Mouse (Mus musculus) layer of hippocampus, postnatal 25 days (tissue): ENCODE measurements around the gene Sema4g. TPM values are rescaled to one million over a fixed set of nuclear protein-coding genes. Genes with fewer than 3 reads are reported as not detected.

Experiments
- DNase-seq, 2 experiments: peaks; one replicate each; pipeline ENCODE4 v3.0.0; 2022; ENCODE audit warnings: mixed read lengths in 2 of 2, low spot score in 1 of 2; ENCODE audit errors: extremely low spot score in 1 of 2
- total RNA-seq, 2 experiments: library from RNA; stranded (reverse); gene quantifications; 2 replicates each; pipeline ENCODE4 v1.2.3; 2021

Sema4g gene
- 10 to 100 TPM; 24.8 to 29.1 TPM for total RNA-seq

DNA sequence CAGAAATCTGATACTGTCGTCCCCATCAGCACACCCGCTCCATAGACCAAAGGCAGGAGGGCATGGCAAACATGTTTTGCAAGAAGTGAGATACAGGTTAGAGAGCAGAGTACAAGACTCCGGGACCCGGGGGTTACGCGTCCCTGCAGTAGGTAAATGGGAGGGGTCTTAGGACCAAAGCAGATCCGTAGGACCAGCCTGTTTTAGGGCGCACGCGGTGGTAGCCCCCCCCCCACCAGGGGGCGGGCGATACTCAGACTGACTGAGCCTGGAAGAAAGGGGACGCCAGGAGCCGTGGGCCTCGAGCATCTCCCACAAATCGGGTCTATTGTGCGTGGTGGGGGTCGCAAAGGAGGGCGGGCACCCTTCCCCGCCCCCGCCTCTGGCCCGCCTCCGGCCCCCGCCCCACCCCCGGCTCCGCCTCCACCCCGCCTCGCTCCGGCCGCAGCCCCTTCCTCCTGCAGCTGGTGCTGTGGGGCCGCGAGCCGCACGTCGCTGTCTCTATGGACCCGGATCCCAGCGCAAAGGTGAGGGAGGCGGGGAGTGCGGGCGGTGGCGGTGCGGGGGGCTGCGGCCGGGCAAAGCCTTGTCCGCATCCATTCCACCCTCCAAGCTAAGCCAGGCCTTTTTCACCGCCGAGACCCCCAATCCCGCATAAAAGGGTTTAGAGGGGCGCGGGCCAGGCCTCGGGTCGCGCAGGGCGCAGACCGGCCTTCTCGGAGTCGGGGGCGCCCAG lies at the start of gene Sema4g:
Sema4g (plus strand) TSS at position 271 of the 736 bp plus-strand sequence.
- no peak for DNase-seq

DNA sequence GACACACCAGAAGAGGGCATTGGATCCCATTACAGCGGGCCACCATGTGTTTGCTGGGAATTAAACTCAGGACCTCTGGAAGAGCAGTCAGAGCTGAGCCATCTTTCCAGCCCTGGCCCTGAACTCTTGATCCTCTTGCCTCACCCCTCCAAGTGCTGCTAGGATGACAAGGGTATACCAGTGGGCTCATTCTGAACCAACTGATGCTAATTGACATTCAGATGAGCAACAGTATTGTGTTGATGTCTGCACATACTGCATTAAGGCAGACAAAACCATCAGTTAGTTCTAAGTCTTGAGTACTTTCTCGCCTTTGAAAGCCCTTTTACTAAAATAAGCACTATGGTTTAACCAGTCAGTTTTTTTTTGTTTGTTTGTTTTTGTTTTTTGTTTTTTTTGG lies 29.3 kb upstream of the Sema4g start:
- DNase-seq: no peak

DNA sequence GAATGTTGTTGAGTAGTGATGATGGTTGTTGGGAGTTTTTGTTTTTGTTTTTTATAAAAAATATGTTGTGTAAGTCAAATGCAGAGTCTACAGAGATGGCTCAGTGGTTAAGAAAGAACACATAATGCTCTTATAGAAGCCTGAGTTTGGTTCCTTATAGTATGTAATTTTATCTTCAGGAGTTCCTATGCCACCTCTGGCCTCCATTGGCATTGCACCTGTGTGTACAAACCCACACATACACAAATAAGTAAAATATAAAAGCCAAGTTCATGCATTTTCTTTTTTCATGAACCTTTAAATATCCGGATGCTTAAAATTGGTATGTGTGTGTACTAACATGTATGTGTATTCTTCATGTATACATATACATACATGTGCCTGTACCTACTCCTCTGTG lies 22.9 kb upstream of the Sema4g start:
- DNase-seq: no peak

DNA sequence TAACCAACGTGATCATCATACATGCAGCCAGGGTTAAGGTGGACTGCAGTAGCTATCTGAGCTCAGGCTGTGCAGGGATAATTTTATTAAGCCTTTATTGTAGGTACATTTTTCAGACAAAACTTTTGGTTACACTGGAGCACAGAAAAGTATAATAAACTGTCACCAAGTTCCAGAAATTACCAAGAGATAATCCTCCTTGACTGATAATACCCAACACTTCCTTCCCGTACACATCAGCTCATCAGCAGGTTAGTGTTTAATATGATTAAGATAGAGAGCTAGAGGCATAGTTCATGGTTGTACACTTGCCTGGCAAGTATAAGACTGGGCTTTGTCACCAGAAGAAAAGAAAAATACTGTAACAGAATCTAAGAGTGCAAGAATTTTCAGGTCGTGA lies 20.6 kb upstream of the Sema4g start:
- no peak for DNase-seq

DNA sequence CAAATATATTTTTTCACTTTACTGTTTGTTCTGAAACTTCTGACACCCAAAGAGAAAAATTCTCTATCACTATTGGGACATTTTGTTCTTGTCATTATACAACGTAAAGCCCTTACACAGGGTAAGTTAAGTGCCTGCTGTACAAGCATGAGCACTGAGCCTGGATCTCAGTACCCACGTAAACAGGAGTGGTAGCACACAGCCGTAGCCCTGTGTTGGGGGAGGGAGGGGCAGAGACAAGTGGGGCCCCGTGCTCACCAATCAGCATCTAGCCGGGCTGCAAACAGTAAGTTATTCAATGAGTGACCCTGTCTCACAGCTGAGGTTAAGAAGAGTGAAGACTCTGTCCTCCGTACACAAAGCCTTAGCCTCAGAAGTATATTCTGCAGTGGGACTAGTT lies 12.3 kb upstream of the Sema4g start:
- no peak for DNase-seq

DNA sequence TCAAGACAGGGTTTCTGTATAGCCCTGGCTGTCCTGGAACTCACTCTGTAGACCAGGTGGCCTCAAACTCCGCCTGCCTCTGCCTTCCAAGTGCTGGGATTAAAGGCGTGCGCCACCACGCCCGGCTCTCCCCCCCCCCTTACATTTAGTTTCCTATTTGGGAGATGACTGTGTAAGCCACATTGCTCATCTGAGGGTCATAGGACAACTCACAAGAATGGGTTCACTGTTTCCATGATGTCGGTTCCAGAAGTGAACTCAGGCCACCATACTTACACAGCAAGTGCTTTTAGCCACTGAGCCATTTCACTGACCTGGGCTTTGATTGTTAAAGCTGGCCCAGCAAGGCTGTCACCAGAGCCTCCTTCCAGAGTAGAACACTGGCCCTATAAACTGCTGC lies 11.8 kb upstream of the Sema4g start:
- DNase-seq: no peak

DNA sequence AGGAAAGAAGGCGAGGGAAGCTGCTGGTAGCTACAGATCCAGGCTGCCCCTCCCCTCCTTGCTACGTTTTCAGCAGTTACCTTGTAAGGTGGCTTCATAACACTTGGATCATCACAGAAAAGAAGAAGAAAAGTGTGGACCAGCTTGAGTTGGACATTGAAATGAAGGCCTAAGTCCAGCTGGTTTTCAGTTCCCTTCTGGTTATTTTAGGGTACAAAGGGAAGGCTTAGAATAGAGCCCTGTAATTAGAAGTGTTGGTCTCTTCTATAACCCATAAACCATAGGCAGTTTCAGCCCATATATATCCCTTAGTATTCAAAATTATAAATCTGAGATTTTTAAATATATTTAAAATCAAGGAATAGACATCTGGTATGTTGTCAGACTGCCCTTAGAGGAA lies 8.1 kb upstream of the Sema4g start:
- no peak for DNase-seq

DNA sequence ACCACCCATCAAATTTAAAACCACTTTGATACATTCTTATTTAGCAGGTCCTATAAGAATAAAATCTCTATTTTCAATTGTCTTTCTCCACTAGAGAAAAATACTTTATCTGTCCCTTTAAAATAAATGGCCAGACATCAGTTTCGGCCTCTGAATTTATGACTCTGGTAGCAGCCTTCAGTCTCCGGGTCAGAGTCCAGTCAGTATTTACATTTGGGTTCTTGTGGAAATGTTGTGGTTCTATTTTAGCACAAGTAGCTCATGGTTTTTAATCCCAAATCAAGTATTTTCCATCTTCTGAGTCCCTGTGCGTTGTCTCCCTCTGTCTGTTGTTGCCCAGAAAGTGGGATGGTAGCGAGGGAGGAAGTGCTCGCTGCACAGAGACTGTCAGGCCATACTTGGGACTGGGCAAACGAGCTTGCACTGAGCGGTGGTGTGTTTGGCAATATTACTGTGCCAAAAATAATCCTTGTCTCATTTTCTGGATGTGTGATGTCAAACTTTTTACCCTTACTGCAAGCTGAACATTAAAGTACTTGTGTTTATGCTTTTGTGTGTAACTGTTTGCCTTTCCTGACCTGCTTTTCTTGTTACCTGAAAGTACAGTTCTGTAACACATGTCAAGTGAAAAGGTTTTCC lies 6.3 kb upstream of the Sema4g start:
- no peak for DNase-seq

DNA sequence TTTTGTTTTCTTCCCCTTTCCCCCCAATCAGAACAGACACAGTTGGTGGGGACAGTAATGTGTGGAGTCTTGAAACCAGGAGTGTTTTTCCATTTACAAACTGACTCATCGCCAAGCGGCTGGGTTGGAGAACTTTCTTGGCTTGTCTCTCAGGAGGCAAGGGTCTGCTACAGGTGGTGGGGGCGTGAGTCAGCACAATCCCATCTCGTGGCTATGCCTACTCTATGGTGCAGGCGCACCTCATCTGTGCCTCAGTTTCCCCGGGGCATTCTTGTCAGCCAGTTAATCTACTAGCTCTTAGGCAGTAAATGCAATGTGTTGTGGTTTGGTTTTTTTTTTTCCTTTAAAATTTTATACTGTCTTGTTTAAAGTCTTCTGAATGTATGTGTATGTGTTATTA lies 5.5 kb upstream of the Sema4g start:
- no peak for DNase-seq

DNA sequence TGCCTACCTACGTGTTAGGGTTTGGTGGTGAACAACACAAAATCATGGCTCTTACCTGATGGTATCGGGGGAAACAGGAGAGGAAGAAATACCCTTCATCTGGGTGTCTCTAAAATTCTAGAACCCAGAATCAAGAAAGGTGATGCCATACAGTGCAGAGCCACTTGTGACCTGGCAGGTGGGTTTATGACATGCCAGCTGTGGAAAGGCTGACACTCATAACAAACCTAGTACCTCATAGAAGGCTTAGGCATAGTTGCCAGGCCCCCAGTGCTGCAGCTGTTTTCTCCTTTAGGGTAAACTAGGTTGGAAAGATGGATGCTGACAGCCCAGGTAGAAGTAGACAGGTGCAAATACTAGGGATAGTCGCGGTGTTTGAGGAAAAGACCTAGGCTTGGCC lies 4.5 kb upstream of the Sema4g start:
- DNase-seq: no peak

DNA sequence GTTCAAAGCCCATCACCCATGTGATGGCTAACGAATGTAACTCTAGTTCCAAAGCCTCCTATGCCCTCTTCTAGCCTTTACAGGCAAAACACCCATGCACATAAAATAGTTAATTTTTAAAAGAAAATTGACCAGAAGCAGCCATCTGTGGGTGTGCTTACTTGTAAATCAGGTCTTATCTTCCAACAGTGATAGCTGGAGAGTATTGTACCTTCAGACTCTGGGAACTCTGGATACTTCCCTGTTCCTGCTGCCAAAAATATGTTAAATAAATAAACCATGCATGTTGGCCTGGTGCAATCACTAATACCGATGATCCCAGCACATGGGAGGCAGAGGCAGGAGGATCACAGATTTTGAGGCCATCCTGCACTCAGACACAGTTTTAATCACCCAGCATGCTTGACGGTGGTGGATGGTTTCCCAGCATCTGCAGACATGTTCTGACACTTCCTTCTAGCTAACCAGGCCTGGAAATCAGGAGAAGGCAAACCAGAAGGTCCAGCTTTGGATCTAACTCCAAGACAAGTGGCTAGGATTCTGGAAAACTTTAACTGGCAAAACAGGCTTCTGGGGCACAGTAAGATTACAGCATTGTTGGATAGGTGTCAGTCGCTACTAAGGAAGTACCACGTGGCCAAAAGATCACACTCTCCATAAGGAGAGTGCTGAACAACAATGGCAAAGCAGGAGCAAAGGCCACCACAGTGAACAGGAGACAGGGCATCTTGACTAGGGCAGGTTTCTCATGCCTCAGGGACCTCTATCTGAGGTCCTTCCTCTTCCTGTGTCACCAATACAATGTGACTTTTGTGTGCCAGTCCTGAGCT lies 3.5 kb upstream of the Sema4g start:
- DNase-seq: no peak

DNA sequence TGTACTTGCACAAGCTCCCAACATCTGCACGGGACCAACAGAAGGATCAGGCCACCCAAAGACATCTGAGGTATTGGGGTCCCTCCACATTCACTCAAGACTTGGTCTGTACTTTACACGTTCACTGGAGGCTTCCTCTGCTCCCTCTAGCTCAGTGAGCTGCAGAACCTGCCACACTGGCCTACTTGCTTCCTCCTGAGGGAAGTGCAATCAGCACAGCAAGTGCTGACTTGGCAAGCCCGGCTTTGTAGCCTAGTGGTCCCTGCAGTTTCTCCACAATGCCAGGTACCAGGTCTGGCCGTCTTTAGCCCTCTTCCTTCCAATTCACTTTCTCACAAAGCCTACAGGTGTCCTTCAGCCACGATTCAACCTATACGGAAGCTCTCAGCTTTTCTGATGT lies 1.9 kb upstream of the Sema4g start:
- no peak for DNase-seq

DNA sequence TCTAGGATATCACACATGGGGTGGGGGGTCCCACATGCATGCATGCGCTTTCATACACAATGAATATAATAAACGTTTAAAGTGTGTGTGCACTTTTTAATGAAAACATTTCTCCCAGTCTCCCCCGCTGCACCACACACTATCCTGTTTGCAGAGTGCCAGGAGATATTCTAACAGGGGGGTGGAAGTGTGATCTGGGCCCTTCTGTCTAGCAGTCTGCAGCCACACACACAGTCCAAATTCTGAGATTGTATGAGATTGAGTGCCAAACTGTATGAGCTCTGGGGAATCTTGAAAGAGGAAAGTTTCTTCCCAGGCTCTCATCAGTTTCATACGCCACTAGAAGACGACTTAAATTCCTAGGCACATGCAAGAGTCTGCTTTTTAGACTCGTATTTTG lies 1.1 kb upstream of the Sema4g start:
- no peak for DNase-seq

DNA sequence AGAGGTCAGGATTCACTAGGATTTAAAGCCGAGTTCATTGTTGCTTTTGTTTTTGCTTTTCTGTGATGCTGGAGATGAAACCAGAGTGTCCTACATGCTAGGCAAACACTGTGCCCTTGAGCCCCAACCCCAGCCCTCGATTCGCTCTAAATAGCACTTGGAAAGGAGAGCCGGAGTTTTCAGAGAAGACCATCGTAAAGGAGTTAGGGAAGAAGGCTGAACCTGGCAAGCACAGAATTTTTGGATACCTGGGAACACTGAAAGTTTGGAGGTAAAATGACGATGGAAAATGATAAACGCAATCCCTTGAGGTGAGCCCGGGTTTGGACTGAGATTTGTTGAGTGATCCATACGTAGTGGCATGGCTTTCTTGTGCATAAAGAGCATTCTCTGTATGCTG lies 580 bp upstream of the Sema4g start:
- no peak for DNase-seq

DNA sequence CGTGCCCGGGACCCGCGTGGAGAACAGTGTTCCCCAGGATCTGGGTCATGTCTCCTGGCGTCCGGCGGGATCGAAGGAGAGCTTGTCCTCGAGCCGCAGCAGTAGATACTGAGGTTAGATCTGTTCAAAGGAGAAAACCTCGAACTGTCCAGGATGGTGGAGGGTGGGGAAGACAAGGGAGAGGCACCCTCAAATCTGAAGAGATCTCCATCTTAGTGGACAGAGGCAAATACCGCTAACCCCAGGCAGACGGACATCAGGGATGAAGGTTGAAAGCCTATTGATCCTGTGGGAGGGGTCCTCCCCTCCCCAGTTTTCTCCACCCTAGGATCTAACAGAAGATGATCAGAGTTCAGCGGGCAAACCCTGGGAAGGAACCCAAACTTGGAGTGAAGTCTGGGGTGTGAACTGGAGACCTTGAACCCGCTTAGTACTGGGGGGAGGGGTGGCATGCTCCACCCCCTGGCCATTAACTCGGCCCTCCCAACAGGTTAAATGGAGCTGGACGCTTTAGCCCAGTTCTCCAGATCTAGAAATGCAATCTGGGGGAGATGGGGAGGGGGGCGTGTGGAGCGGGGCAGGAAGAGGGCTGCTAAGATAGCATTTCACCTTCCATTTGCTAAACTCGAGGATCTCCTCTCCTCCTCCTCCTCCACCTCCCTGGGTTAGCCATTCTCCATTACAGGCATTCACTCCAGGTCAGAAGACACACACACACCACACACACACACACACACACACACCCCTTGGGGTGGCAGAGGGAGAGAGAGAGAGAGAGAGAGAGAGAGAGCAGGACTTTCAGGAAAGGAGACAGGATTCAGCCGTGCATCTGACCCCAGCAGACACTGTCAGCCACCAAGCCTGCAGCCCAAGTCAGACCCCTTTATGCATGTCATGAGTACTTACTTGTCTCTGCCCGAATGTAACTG lies 930 bp downstream of the Sema4g start:
- DNase-seq: no peak

DNA sequence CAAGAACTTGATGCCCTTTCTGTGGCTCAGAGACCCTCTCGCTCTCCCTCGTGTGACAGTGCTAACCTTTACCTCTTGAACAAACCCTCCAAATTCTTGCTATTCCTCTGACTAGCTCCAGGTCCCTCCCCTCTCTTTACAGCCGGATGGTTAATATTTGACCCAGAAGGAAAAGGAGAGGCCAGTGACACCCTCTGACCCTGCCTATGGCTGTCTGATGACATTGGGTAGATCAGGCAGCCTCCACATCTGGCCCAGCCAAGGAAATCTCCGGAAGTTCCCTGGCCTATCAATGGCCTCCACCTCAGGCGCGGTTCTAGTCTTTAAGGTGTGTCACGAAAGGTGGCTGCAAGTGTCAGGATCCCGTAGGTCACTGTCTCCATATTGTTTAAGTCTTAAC lies 2.1 kb downstream of the Sema4g start:
- DNase-seq: no peak

DNA sequence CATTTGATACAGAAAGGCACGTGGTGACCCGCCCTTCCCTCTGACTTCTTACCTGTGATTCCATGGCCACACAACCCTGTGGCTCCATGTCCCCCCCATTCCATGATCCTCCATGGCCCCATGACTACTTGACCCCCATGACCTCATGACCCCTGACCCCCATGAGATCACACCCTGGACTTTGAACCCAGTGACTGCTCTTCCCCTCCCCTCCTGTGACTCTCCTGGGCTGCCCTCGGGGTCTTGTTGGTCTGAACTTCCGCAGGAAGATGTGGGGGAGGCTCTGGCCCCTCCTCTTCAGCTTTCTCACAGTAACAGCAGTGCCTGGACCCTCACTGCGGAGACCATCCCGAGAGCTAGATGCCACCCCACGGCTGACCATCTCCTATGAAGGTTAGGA lies 3.3 kb downstream of the Sema4g start:
- no peak for DNase-seq

DNA sequence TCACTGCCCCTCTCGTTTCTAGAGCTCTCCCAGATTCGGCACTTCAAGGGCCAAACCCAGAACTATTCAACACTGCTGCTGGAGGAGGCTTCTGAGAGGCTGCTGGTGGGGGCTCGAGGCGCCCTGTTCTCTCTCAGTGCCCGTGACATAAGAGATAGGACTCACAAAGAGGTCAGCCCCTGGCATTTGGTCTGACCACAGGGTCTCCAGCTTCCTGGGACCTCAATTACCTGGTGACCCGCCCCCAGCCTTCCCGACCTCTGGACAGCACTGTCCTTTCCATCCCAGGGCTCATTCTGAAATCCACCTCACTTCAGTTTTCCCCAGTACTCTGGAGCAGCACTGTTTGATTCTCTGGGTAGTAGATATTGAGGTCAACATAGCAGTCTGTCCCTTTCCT lies 3.8 kb downstream of the Sema4g start:
- no peak for DNase-seq

DNA sequence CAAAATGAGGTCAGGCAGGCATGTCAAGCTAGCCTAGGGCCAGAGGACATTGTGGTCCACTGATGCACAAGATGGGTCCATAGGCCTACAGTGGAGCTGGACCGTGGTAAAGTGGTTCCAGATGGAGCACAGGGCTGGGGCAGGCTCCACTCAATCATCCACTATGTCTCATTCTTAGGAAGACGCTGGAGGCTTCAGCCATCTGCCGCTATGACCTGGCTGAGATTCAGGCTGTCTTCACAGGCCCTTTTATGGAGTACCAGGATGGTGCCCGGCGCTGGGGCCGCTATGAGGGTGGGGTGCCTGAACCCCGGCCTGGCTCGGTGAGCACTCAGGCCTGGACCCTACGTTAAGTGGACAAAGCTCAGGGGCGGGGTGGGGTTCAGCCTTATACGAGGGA lies 8.9 kb downstream of the Sema4g start:
- no peak for DNase-seq

DNA sequence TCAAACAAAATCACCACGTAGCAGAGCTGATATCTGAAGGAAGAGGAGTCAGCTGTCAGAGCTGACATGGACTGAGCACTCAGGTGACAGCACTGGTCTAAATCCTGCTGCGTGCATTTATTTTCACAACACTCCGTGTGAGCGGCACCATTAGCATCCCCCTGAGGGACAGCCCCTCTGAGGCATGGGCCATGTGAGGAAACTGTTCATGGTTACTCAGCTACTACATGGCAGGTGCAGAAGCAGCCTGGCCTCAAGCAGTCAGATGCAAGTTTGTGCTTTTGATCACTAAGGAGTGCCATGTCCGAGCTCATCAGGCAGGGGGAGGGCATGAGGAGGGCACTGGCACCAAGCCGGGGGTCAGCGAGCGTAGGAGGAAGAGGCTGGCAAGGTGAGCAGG lies 10.7 kb downstream of the Sema4g start:
- no peak for DNase-seq

DNA sequence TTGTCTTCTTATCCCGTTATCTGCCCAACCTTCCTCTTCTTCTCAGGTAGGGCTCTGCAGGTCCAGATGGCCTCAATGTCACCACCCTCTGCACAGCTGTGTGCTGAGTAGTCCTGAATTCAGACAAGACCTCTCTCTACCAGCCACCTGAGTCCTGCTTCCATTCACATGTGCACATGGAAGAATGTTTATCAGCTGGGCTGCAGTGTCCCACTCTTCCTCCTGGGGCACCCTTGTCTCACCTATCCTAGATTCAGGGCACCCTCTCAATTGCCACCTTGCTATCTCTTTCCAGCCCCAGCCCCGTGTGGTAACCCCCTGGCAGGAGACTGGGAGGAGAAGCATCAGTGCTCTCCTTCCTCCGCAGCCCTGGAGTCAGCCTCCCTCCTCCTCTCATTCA lies 13.4 kb downstream of the Sema4g start:
- DNase-seq: no peak
